Comparison of ENCODE assay signal across 8 mouse cellular contexts in genomic region chr13:74208986-74209345, GRCm38 (mm10). TPM values are rescaled to one million over a fixed set of nuclear protein-coding genes. Genes with fewer than 3 reads are reported as not detected.
A peak's percentile ranks its signal among the peaks of the same experiment; 100 is the strongest.
DNase-seq lines count a peak whose midpoint lies in the region; ATAC-seq and TF ChIP-seq lines count a peak whose summit lies in the region.

No protein-coding gene starts in this region.

- peak overlapping the region; percentile 77 for H3K4me2 ChIP-seq in heart, embryonic 15.5 days
- peak overlapping the region; percentile 77 for H3K4me2 ChIP-seq in limb, embryonic 13.5 days (replicated peaks)
- peak overlapping the region; percentile 89 for H3K4me2 ChIP-seq in neural tube, embryonic 13.5 days

- no peaks in the 10 kb centered on the region; the same call in 1 of the 2 replicates for H3K4me1 ChIP-seq in spleen, adult 2 months (ENCODE audit: control insufficient read depth, insufficient read depth, insufficient read length)
- peaks cover 15% of the 10 kb centered on the region for H3K4me1 ChIP-seq in heart, embryonic 15.5 days (replicated peaks)
- peaks cover 19% of the 10 kb centered on the region for H3K4me1 ChIP-seq in limb, embryonic 13.5 days
- peaks cover 34% of the 10 kb centered on the region for H3K4me1 ChIP-seq in neural tube, embryonic 13.5 days (replicated peaks)

- no peaks in the 10 kb centered on the region for H3K27me3 ChIP-seq in spleen, adult 2 months (ENCODE audit: control insufficient read depth, insufficient read depth, low read length)
- H3K27me3 ChIP-seq in heart, embryonic 15.5 days = 0 out of 2 replicates have a peak, but pooled peaks cover 10% of the 10 kb centered on the region
- H3K27me3 ChIP-seq in limb, embryonic 13.5 days = no peaks in the 10 kb centered on the region
- no peaks in the 10 kb centered on the region for H3K27me3 ChIP-seq in neural tube, embryonic 13.5 days

- intact Hi-C loops in gastrocnemius, postnatal 14 days (cut with DNase I; ENCODE audit: low total_unique reads) = no loop called here

- peaks cover 8% of the 10 kb centered on the region for H3K36me3 ChIP-seq in spleen, adult 2 months (ENCODE audit: control insufficient read depth, insufficient read depth, low read length)
- H3K36me3 ChIP-seq in heart, embryonic 15.5 days = peaks cover 11% of the 10 kb centered on the region; the same call in 1 of the 2 replicates
- peaks cover 18% of the 10 kb centered on the region for H3K36me3 ChIP-seq in limb, embryonic 13.5 days
- H3K36me3 ChIP-seq in neural tube, embryonic 13.5 days = peaks cover 12% of the 10 kb centered on the region

- H3K27ac ChIP-seq in spleen, adult 2 months (ENCODE audit: insufficient read depth, low read length) = peak overlapping the region; percentile 94
- peak overlapping the region; percentile 96 for H3K27ac ChIP-seq in heart, embryonic 15.5 days
- peak overlapping the region; percentile 87 for H3K27ac ChIP-seq in limb, embryonic 13.5 days
- H3K27ac ChIP-seq in neural tube, embryonic 13.5 days (replicated peaks) = peak overlapping the region; percentile 90

- TF ChIP-seq CTCF in spleen, adult 2 months (IDR thresholded peaks at IDR 0.05; ENCODE audit: extremely low read depth, insufficient read depth, insufficient read length, insufficient replicate concordance) = no peak

- peak overlapping the region; percentile 80 for H3K9ac ChIP-seq in heart, embryonic 15.5 days
- peak overlapping the region; percentile 84 for H3K9ac ChIP-seq in limb, embryonic 13.5 days
- H3K9ac ChIP-seq in neural tube, embryonic 13.5 days = peak overlapping the region; percentile 87

- TF ChIP-seq POLR2A in spleen, adult 2 months (IDR thresholded peaks at IDR 0.05; ENCODE audit: low read depth, low read length) = no peak

- no peaks in the 10 kb centered on the region for H3K9me3 ChIP-seq in heart, embryonic 15.5 days (replicated peaks)
- H3K9me3 ChIP-seq in limb, embryonic 13.5 days = no peaks in the 10 kb centered on the region
- H3K9me3 ChIP-seq in neural tube, embryonic 13.5 days = no peaks in the 10 kb centered on the region

- peak; percentile 15 for DNase-seq in gastrocnemius, adult 18-20 months (ENCODE audit: low spot score)
- DNase-seq in gastrocnemius, postnatal 14 days = no peak
- DNase-seq in spleen, adult 2 months (ENCODE audit: low read depth in 1 of 2, low spot score in 2 of 2) = no peak
- no peak for DNase-seq in spleen, adult 18-20 months
- no peak for DNase-seq in ovary, postnatal 36 days (ENCODE audit: low spot score)

- peak overlapping the region; percentile 82 for H3K4me3 ChIP-seq in spleen, adult 2 months (ENCODE audit: extremely low read depth, insufficient read depth, insufficient read length)
- H3K4me3 ChIP-seq in heart, embryonic 15.5 days = peak overlapping the region; percentile 73
- peak overlapping the region; percentile 81 for H3K4me3 ChIP-seq in limb, embryonic 13.5 days
- peak overlapping the region; percentile 75 for H3K4me3 ChIP-seq in neural tube, embryonic 13.5 days

- ATAC-seq in heart, embryonic 15.5 days (replicated peaks; ENCODE audit: insufficient number of reproducible peaks, insufficient read depth, low FRiP score, low read depth) = peak; percentile 39; the same call in 1 of the 2 replicates
- peak; percentile 34; the same call in 1 of the 2 replicates for ATAC-seq in limb, embryonic 13.5 days (ENCODE audit: low FRiP score, low read depth)
- peak; percentile 60 for ATAC-seq in neural tube, embryonic 13.5 days (ENCODE audit: low read depth)

- whole genome bisulfite sequencing in spleen, adult 2 months = 6% methylated on average over 12 of the region's 12 CpGs
- 15% methylated on average over 12 of the region's 12 CpGs for WGBS in heart, embryonic 15.5 days
- 17% methylated on average over 12 of the region's 12 CpGs for WGBS in limb, embryonic 13.5 days
- WGBS in neural tube, embryonic 13.5 days = 17% methylated on average over 12 of the region's 12 CpGs

RNA-seq across cellular contexts. Expression of gene Exoc3, which starts 0.4 kb away (rescaled TPM):
- total RNA-seq in gastrocnemius, adult 18-20 months (2021) = 10 to 100 TPM; 31.3 to 34.7 TPM
- 10 to 100 TPM; 28.3 to 30.5 TPM for total RNA-seq in gastrocnemius, postnatal 14 days (2021)
- polyA plus RNA-seq in spleen, adult 2 months (2012; rRNA removed) = 21.0 and 21.6 TPM in 2 replicates
- 57.0 and 61.2 TPM in 2 replicates for polyA plus RNA-seq in heart, embryonic 15.5 days (2015; fragmentation: Nextera tagmentation; extraction: Ambion mirVana)
- polyA plus RNA-seq in limb, embryonic 13.5 days (2015; fragmentation: Nextera tagmentation; extraction: Ambion mirVana) = 86.6 and 86.9 TPM in 2 replicates
- polyA plus RNA-seq in neural tube, embryonic 13.5 days (2015; fragmentation: Nextera tagmentation; extraction: Ambion mirVana) = 90.5 and 101 TPM in 2 replicates
